Mouse (Mus musculus) liver, postnatal 0 days (tissue): ENCODE results near the gene Rasa4.

Experiments
- CTCF ChIP-seq: sonication (generic); IDR thresholded peaks from 2 replicates; pipeline ENCODE4 v1.5.1; 2016; ENCODE audit warnings: antibody characterized with exemption, low read depth
- EP300 ChIP-seq: IDR thresholded peaks from 2 replicates; pipeline ENCODE4 v1.6.1; 2016; ENCODE audit warnings: antibody characterized with exemption, low read depth, mild to moderate bottlenecking

GRCm38 (mm10) chr5:136082345-136082744 lies 1.4 kb upstream of the Rasa4 start:
- peak; percentile 41; the same call in 1 of the 2 replicates for TF ChIP-seq CTCF
- no peak for TF ChIP-seq EP300
